Mouse (Mus musculus) C2C12 (cell line): ENCODE measurements around the gene Stxbp4.

Experiments
- CEBPB ChIP-seq: IDR thresholded peaks from one replicate; pipeline ENCODE4 v1.6.1; 2011; ENCODE audit warnings: low read depth, mild to moderate bottlenecking, control low read depth, moderate library complexity
- CTCF ChIP-seq: IDR thresholded peaks from one replicate; pipeline ENCODE4 v1.5.1; 2011; ENCODE audit not compliant: control insufficient read depth, insufficient read depth, insufficient read length
- FOSL1 ChIP-seq: IDR thresholded peaks from one replicate; pipeline ENCODE4 v1.8.0; 2011; ENCODE audit warnings: mild to moderate bottlenecking, low read length; ENCODE audit not compliant: poor library complexity, insufficient read depth, severe bottlenecking
- MAX ChIP-seq: IDR thresholded peaks from one replicate; pipeline ENCODE4 v1.6.1; 2011; ENCODE audit warnings: mild to moderate bottlenecking, control low read depth
- MYOD1 ChIP-seq: IDR thresholded peaks from one replicate; pipeline ENCODE4 v1.6.1; 2011; ENCODE audit warnings: low read depth; ENCODE audit not compliant: control insufficient read depth, insufficient read length
- MYOG ChIP-seq: IDR thresholded peaks from one replicate; pipeline ENCODE4 v1.6.1; 2011; ENCODE audit not compliant: control insufficient read depth, insufficient read length; ENCODE audit errors: extremely low read depth
- USF1 ChIP-seq: IDR thresholded peaks from one replicate; pipeline ENCODE4 v1.6.1; 2011; ENCODE audit warnings: low read depth, mild to moderate bottlenecking, control low read depth, moderate library complexity

GRCm38 (mm10) chr11:90575491-90576048, 62.3 kb downstream of the Stxbp4 start:
- no peak for TF ChIP-seq CTCF
- TF ChIP-seq CEBPB, result no peak
- TF ChIP-seq MAX, result no peak
- no peak for TF ChIP-seq USF1
- no peak for TF ChIP-seq MYOG
- no peak for TF ChIP-seq MYOD1
- TF ChIP-seq FOSL1, result no peak
